Mouse (Mus musculus) MEL (cell line): ENCODE data around the gene Clcn6. TPM values are rescaled to one million over a fixed set of nuclear protein-coding genes. Genes with fewer than 3 reads are reported as not detected.

Experiments used
- DNase-seq: peaks from one replicate; pipeline ENCODE4 v3.0.0; 2011; ENCODE audit warnings: low read depth, low spot score
- H3K27ac ChIP-seq: 2 replicates; pipeline ENCODE4 v1.5.1; 2012; ENCODE audit warnings: low read depth, mild to moderate bottlenecking, control low read depth, low read length, moderate library complexity; ENCODE audit not compliant: control insufficient read depth
- H3K27me3 ChIP-seq, 2 experiments: fragments of 150-350 bp in 1 of 2; sonication (generic) in 1 of 2; 2 replicates each; pipeline ENCODE4 v1.6.1; 2012; ENCODE audit warnings: low read length in 2 of 2, mild to moderate bottlenecking in 2 of 2, improper control_type of control experiment in 1 of 2, moderate library complexity in 1 of 2; ENCODE audit not compliant: insufficient read depth in 2 of 2, control insufficient read depth in 1 of 2
- H3K36me3 ChIP-seq, 2 experiments: 2 replicates each; pipeline ENCODE4 v1.6.1; 2012 to 2014; ENCODE audit warnings: low read length in 2 of 2, improper control_type of control experiment in 1 of 2, inconsistent platforms in 1 of 2, mild to moderate bottlenecking in 1 of 2; ENCODE audit not compliant: insufficient read depth in 2 of 2, control insufficient read depth in 1 of 2
- H3K4me1 ChIP-seq, 2 experiments: fragments of 150-350 bp in 1 of 2; sonication (generic) in 1 of 2; 2 replicates each; pipeline ENCODE4 v1.6.1; 2012; ENCODE audit warnings: low read length in 2 of 2, improper control_type of control experiment in 1 of 2, mild to moderate bottlenecking in 1 of 2; ENCODE audit not compliant: insufficient read depth in 2 of 2, control insufficient read depth in 1 of 2
- H3K4me3 ChIP-seq, 2 experiments: fragments of 150-350 bp in 1 of 2; sonication (generic) in 1 of 2; 2 replicates each; pipeline ENCODE4 v1.5.1; 2012; ENCODE audit warnings: low read depth in 2 of 2, low read length in 2 of 2, mild to moderate bottlenecking in 2 of 2, moderate library complexity in 2 of 2, control low read depth in 1 of 2, improper control_type of control experiment in 1 of 2; ENCODE audit not compliant: control insufficient read depth in 1 of 2, insufficient read depth in 1 of 2
- H3K79me2 ChIP-seq: 2 replicates; pipeline ENCODE4 v1.6.1; 2012; ENCODE audit warnings: mild to moderate bottlenecking, low read length, moderate library complexity; ENCODE audit not compliant: control insufficient read depth, poor library complexity, insufficient read depth
- H3K9ac ChIP-seq: 2 replicates; pipeline ENCODE4 v1.6.1; 2012; ENCODE audit warnings: low read depth, mild to moderate bottlenecking, control low read depth, low read length, moderate library complexity; ENCODE audit not compliant: control insufficient read depth, poor library complexity, severe bottlenecking
- H3K9me3 ChIP-seq: fragments of 150-350 bp; sonication (generic); replicated peaks from 2 replicates; pipeline ENCODE4 v1.6.1; 2012; ENCODE audit warnings: mild to moderate bottlenecking, low read length, improper control_type of control experiment, moderate library complexity; ENCODE audit not compliant: insufficient read depth
- BHLHE40 ChIP-seq: IDR thresholded peaks from 2 replicates; pipeline ENCODE4 v1.6.1; 2012; ENCODE audit warnings: low read depth, mild to moderate bottlenecking, inconsistent platforms, low read length, improper control_type of control experiment, borderline replicate concordance
- CHD1 ChIP-seq: IDR thresholded peaks from 2 replicates; pipeline ENCODE4 v1.6.1; 2012; ENCODE audit warnings: low read depth, mild to moderate bottlenecking, inconsistent platforms, low read length, improper control_type of control experiment
- CHD2 ChIP-seq: IDR thresholded peaks from 2 replicates; pipeline ENCODE4 v1.6.1; 2011; ENCODE audit warnings: low read length, improper control_type of control experiment
- CTCF ChIP-seq, 3 experiments: IDR thresholded peaks in 2 of 3; conservative IDR thresholded peaks in 1 of 3; 2 replicates each; pipeline ENCODE4 v1.5.1; 2011 to 2012; ENCODE audit warnings: low read length in 3 of 3, low read depth in 2 of 3, mild to moderate bottlenecking in 2 of 3, improper control_type of control experiment in 1 of 3, inconsistent platforms in 1 of 3, mixed read lengths in 1 of 3, moderate library complexity in 1 of 3; ENCODE audit not compliant: control insufficient read depth in 1 of 3, insufficient read depth in 1 of 3, poor library complexity in 1 of 3, severe bottlenecking in 1 of 3
- E2F4 ChIP-seq: IDR thresholded peaks from 2 replicates; pipeline ENCODE4 v1.6.1; 2011; ENCODE audit warnings: low read depth, low read length, improper control_type of control experiment, borderline replicate concordance
- ELF1 ChIP-seq: IDR thresholded peaks from 2 replicates; pipeline ENCODE4 v1.6.1; 2014; ENCODE audit warnings: low read depth, mild to moderate bottlenecking, inconsistent platforms, low read length, improper control_type of control experiment, moderate library complexity
- EP300 ChIP-seq, 2 experiments: IDR thresholded peaks; 2 replicates each; pipeline ENCODE4 v1.6.1; 2011; ENCODE audit warnings: improper control_type of control experiment in 2 of 2, low read length in 2 of 2, low read depth in 1 of 2, mild to moderate bottlenecking in 1 of 2
- ETS1 ChIP-seq: IDR thresholded peaks from 2 replicates; pipeline ENCODE4 v1.6.1; 2012; ENCODE audit warnings: low read depth, mild to moderate bottlenecking, inconsistent platforms, low read length, improper control_type of control experiment, moderate library complexity
- GABPA ChIP-seq: IDR thresholded peaks from 2 replicates; pipeline ENCODE4 v1.6.1; 2012; ENCODE audit warnings: low read depth, mild to moderate bottlenecking, inconsistent platforms, low read length, improper control_type of control experiment, moderate library complexity
- GATA1 ChIP-seq: IDR thresholded peaks from 2 replicates; pipeline ENCODE4 v1.6.1; 2011; ENCODE audit warnings: low read depth, low read length, improper control_type of control experiment
- HCFC1 ChIP-seq: IDR thresholded peaks from 2 replicates; pipeline ENCODE4 v1.6.1; 2012; ENCODE audit warnings: low read depth, mild to moderate bottlenecking, inconsistent platforms, low read length, improper control_type of control experiment, moderate library complexity
- JUND ChIP-seq: IDR thresholded peaks from 2 replicates; pipeline ENCODE4 v1.6.1; 2011; ENCODE audit warnings: low read depth, mild to moderate bottlenecking, improper control_type of control experiment, low read length
- KAT2A ChIP-seq: conservative IDR thresholded peaks from 2 replicates; pipeline ENCODE4 v1.6.1; 2012; ENCODE audit warnings: low read depth, low read length, improper control_type of control experiment, inconsistent platforms
- MAX ChIP-seq: IDR thresholded peaks from 2 replicates; pipeline ENCODE4 v1.6.1; 2011; ENCODE audit warnings: low read length, improper control_type of control experiment
- MAZ ChIP-seq: IDR thresholded peaks from 2 replicates; pipeline ENCODE4 v1.6.1; 2012; ENCODE audit warnings: low read depth, mild to moderate bottlenecking, inconsistent platforms, low read length, improper control_type of control experiment
- MEF2A ChIP-seq: IDR thresholded peaks from 2 replicates; pipeline ENCODE4 v1.6.1; 2014; ENCODE audit warnings: low read depth, mild to moderate bottlenecking, inconsistent platforms, low read length, improper control_type of control experiment; ENCODE audit not compliant: poor library complexity, insufficient replicate concordance, severe bottlenecking; ENCODE audit errors: extremely low read depth
- MXI1 ChIP-seq: IDR thresholded peaks from 2 replicates; pipeline ENCODE4 v1.6.1; 2011; ENCODE audit warnings: mild to moderate bottlenecking, low read depth, low read length, improper control_type of control experiment
- MYB ChIP-seq: IDR thresholded peaks from 2 replicates; pipeline ENCODE4 v1.6.1; 2011; ENCODE audit warnings: mild to moderate bottlenecking, low read depth, low read length, improper control_type of control experiment
- MYC ChIP-seq: IDR thresholded peaks from 2 replicates; pipeline ENCODE4 v1.6.1; 2011; ENCODE audit warnings: low read depth, mild to moderate bottlenecking, low read length, improper control_type of control experiment, moderate library complexity
- NRF1 ChIP-seq: IDR thresholded peaks from 2 replicates; pipeline ENCODE4 v1.6.1; 2014; ENCODE audit warnings: low read depth, mild to moderate bottlenecking, inconsistent platforms, low read length, improper control_type of control experiment, moderate library complexity; ENCODE audit not compliant: poor library complexity, insufficient read depth, severe bottlenecking
- POLR2A ChIP-seq, 2 experiments: IDR thresholded peaks; 2 replicates each; pipeline ENCODE4 v1.6.1; 2011 to 2012; ENCODE audit warnings: low read length in 2 of 2, mild to moderate bottlenecking in 2 of 2, control low read depth in 1 of 2, improper control_type of control experiment in 1 of 2, low read depth in 1 of 2, moderate library complexity in 1 of 2; ENCODE audit not compliant: control insufficient read depth in 1 of 2, insufficient read depth in 1 of 2, poor library complexity in 1 of 2
- POLR2AphosphoS2 ChIP-seq: IDR thresholded peaks from 2 replicates; pipeline ENCODE4 v1.6.1; 2011; ENCODE audit warnings: low read length, improper control_type of control experiment
- POLR2AphosphoS5 ChIP-seq: IDR thresholded peaks from 2 replicates; pipeline ENCODE4 v1.6.1; 2012; ENCODE audit warnings: low read depth, borderline replicate concordance, mild to moderate bottlenecking, inconsistent platforms, low read length, moderate library complexity, mixed read lengths
- RAD21 ChIP-seq: IDR thresholded peaks from 2 replicates; pipeline ENCODE4 v1.6.1; 2011; ENCODE audit warnings: mild to moderate bottlenecking, low read depth, low read length, improper control_type of control experiment
- RCOR1 ChIP-seq: IDR thresholded peaks from 2 replicates; pipeline ENCODE4 v1.6.1; 2012; ENCODE audit warnings: low read depth, mild to moderate bottlenecking, inconsistent platforms, low read length, improper control_type of control experiment
- SIN3A ChIP-seq: IDR thresholded peaks from 2 replicates; pipeline ENCODE4 v1.6.1; 2012; ENCODE audit warnings: low read length, improper control_type of control experiment, inconsistent platforms
- SMC3 ChIP-seq: IDR thresholded peaks from 2 replicates; pipeline ENCODE4 v1.6.1; 2011; ENCODE audit warnings: low read depth, low read length, improper control_type of control experiment
- TAL1 ChIP-seq: IDR thresholded peaks from 2 replicates; pipeline ENCODE4 v1.6.1; 2012; ENCODE audit warnings: mild to moderate bottlenecking, inconsistent platforms, low read length, moderate library complexity, mixed read lengths
- TBP ChIP-seq: IDR thresholded peaks from 2 replicates; pipeline ENCODE4 v1.8.0; 2011; ENCODE audit warnings: low read depth, low read length, improper control_type of control experiment
- UBTF ChIP-seq: IDR thresholded peaks from 2 replicates; pipeline ENCODE4 v1.6.1; 2012; ENCODE audit warnings: low read depth, mild to moderate bottlenecking, inconsistent platforms, low read length, improper control_type of control experiment, moderate library complexity, borderline replicate concordance; ENCODE audit not compliant: insufficient read depth
- USF1 ChIP-seq: IDR thresholded peaks from 2 replicates; pipeline ENCODE4 v1.6.1; 2014; ENCODE audit warnings: low read depth, mild to moderate bottlenecking, inconsistent platforms, low read length, improper control_type of control experiment, moderate library complexity
- USF2 ChIP-seq, 2 experiments: IDR thresholded peaks; 2 replicates each; pipeline ENCODE4 v1.6.1; 2011 to 2012; ENCODE audit warnings: improper control_type of control experiment in 2 of 2, low read length in 2 of 2, borderline replicate concordance in 1 of 2, inconsistent platforms in 1 of 2, low read depth in 1 of 2, mild to moderate bottlenecking in 1 of 2; ENCODE audit not compliant: insufficient read depth in 1 of 2
- ZC3H11A ChIP-seq: IDR thresholded peaks from 2 replicates; pipeline ENCODE4 v1.6.1; 2012; ENCODE audit warnings: low read depth, mild to moderate bottlenecking, inconsistent platforms, low read length, improper control_type of control experiment
- ZKSCAN1 ChIP-seq: IDR thresholded peaks from 2 replicates; pipeline ENCODE4 v1.6.1; 2012; ENCODE audit warnings: low read depth, mild to moderate bottlenecking, inconsistent platforms, low read length, improper control_type of control experiment, moderate library complexity
- ZMIZ1 ChIP-seq: IDR thresholded peaks from 2 replicates; pipeline ENCODE4 v1.6.1; 2012; ENCODE audit warnings: low read depth, mild to moderate bottlenecking, inconsistent platforms, low read length, improper control_type of control experiment, moderate library complexity
- ZNF384 ChIP-seq: IDR thresholded peaks from 2 replicates; pipeline ENCODE4 v1.6.1; 2012; ENCODE audit warnings: low read depth, mild to moderate bottlenecking, inconsistent platforms, low read length, improper control_type of control experiment
- polyA plus RNA-seq, 2 experiments: library from polyadenylated mRNA; stranded (reverse) in 1 of 2; unstranded in 1 of 2; fragments of >175 nt in 1 of 2; fragments of >200 nt in 1 of 2; gene quantifications; 2 replicates each; pipeline versions ENCODE4 v1.2.1 to v1.2.4; 2012; ENCODE audit warnings: low replicate concordance in 2 of 2, low read depth in 1 of 2; ENCODE audit not compliant: insufficient read length in 2 of 2, insufficient read depth in 1 of 2, missing spikeins in 1 of 2
- total RNA-seq: library from RNA; depleted of rRNA; stranded (reverse); fragments of 300-350 nt; gene quantifications from 2 replicates; pipeline ENCODE4 v1.2.3, GENCODE M21; 2012

Gene Clcn6
- total and polyA plus RNA-seq, 3 experiments: 5.8 to 17.5 TPM; not detected in 1

DNA sequence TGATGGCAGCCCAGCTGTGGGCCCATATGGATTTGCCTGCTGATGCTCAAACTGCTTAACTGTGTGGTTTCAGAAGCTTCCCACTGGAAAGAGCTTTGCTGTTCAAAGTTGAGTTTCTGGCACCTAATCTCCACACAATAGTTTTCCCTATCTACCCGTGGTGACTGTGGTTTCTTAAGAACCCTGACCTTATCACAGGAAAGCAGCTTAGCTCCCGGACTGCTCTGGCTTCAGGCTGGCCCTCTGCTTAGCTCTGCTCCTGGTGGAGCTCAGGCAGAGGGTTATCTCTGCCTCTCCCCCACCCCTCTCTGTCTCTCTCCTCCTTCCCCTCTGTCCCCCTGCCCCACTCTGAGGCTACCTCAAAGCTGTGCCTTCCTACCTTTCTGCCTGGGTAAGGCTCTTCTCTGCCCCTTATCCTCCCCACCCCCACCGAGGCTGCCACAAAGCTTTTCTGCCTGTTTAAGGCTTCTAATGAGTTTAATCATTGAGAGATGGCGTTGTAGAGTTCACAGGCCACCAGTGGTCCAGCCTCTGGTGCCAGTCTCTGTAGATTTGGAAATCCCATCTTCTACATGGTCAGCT lies 7.9 kb upstream of the Clcn6 start:
- H3K36me3 ChIP-seq: peaks cover 0 to 18% of the 10 kb centered on the region in 2 experiments; a peak in 3 of 4 replicates
- TF ChIP-seq CHD2 (no peak; the same call in 1 of the 2 replicates), ETS1 (peak; percentile 95), MEF2A (no peak), TAL1 (peak; percentile 99), ELF1 (0 out of 2 replicates have a peak, but pooled peaks have one; percentile 19), ZMIZ1 (no peak), KAT2A (no peak), USF1 (no peak), E2F4 (no peak), USF2 (IDR thresholded peaks at IDR 0.05; ENCODE audit: borderline replicate concordance in 1 of 2, insufficient read depth in 1 of 2, low read depth in 1 of 2, low read length in 2 of 2) (no peak), CHD1 (no peak), MYC (peak; percentile 66; the same call in 1 of the 2 replicates), MXI1 (peak; percentile 35; the same call in 1 of the 2 replicates), MAX (no peak), TBP (peak; percentile 62; the same call in 1 of the 2 replicates), MYB (no peak; the same call in 1 of the 2 replicates), POLR2A (IDR thresholded peaks at IDR 0.05; ENCODE audit: control insufficient read depth in 1 of 2, insufficient read depth in 1 of 2, low read depth in 1 of 2, low read length in 2 of 2, poor library complexity in 1 of 2) (no peak), ZKSCAN1 (no peak), GABPA (no peak), POLR2AphosphoS5 (no peak), JUND (no peak), UBTF (no peak), BHLHE40 (peak; percentile 72; the same call in 1 of the 2 replicates), HCFC1 (peak; percentile 43), RAD21 (no peak), RCOR1 (peak; percentile 98), NRF1 (no peak), EP300 (IDR thresholded peaks at IDR 0.05; ENCODE audit: low read depth in 1 of 2, low read length in 2 of 2) (peak; percentile 94 to 98), ZC3H11A (no peak), SMC3 (no peak), ZNF384 (no peak; the same call in 1 of the 2 replicates), GATA1 (peak; percentile 98), MAZ (peak; percentile 65; the same call in 1 of the 2 replicates), SIN3A (peak; percentile 90), POLR2AphosphoS2 (no peak), CTCF (IDR thresholded peaks at IDR 0.05 in 2 of 3, conservative IDR thresholded peaks at IDR 0.05 in 1 of 3; ENCODE audit: control insufficient read depth in 1 of 3, insufficient read depth in 1 of 3, low read depth in 2 of 3, low read length in 3 of 3, poor library complexity in 1 of 3, severe bottlenecking in 1 of 3) (no peak)

More for the DNA sequence above, 7.9 kb upstream of the Clcn6 start:
- DNase-seq: peak; percentile 93
- Histone ChIP-seq H3K4me1 (peaks cover 13 to 18% of the 10 kb centered on the region in 2 experiments), H3K27ac (peak overlapping the region; percentile 61), H3K4me3 (no peak overlapping the region), H3K27me3 (no peaks in the 10 kb centered on the region), H3K9ac (no peak overlapping the region), H3K79me2 (no peaks in the 10 kb centered on the region), H3K9me3 (no peaks in the 10 kb centered on the region)
